Mouse (Mus musculus) thymus, adult 2 months (tissue): ENCODE measurements at regions not wholly inside any gene's neighbourhood (a gene's known extent, or its start where the extent isn't known, plus 50 kb on each side); places are given as distances from the start of the nearest gene placed in this dataset.

Experiments
- CTCF ChIP-seq: fragments of 200-500 bp; IDR thresholded peaks from 2 replicates; pipeline ENCODE4 v1.5.1; 2012; ENCODE audit warnings: mild to moderate bottlenecking, control low read depth, low read length, moderate library complexity, borderline replicate concordance; ENCODE audit not compliant: control insufficient read depth, poor library complexity, insufficient read depth; ENCODE audit errors: extremely low read depth
- POLR2A ChIP-seq: fragments of 200-500 bp; IDR thresholded peaks from 2 replicates; pipeline ENCODE4 v1.6.1; 2012; ENCODE audit warnings: mild to moderate bottlenecking, low read length, control low read depth, moderate library complexity; ENCODE audit not compliant: control insufficient read depth, poor library complexity, insufficient read depth; ENCODE audit errors: extremely low read depth

DNA sequence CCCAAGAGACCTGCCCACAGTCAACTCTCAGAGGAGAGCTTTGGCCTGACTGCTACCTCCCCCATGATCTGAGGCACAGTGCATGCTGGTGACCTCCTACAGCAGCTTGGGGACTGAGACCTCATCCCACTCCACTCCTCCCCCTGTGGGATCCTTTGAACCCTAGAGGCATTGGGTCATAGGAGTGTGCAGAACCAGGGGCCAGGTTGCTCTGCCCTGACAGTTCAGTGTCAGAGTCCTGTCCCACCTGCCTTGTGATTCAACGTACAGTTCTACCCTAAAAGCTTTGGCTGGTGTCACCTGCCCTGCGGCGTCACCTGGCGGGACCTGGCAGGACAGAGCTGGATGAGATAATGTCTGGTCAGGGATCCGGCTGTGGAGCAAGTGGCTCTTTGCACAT is 254.9 kb upstream of the Zmiz1 start:
- TF ChIP-seq CTCF (no peak), POLR2A (no peak)
